Mouse (Mus musculus) spleen, adult 2 months (tissue): ENCODE data around the gene Dyrk1a. TPM values are rescaled to one million over a fixed set of nuclear protein-coding genes. Genes with fewer than 3 reads are reported as not detected.

Source experiments
- DNase-seq, 2 experiments: peaks; one replicate each; pipeline versions ENCODE4 v3.0.0 to v3.0.0-alpha.2; 2012 to 2021; ENCODE audit warnings: low spot score in 2 of 2, low read depth in 1 of 2
- H3K27ac ChIP-seq: fragments of 200-500 bp; 2 replicates; pipeline ENCODE4 v1.5.1; 2012; ENCODE audit warnings: low read length, inconsistent platforms; ENCODE audit not compliant: insufficient read depth
- H3K27me3 ChIP-seq: fragments of 200-500 bp; 2 replicates; pipeline ENCODE4 v1.6.1; 2012; ENCODE audit warnings: mild to moderate bottlenecking, moderate library complexity, low read length, inconsistent platforms; ENCODE audit not compliant: control insufficient read depth, insufficient read depth
- H3K36me3 ChIP-seq: fragments of 200-500 bp; 2 replicates; pipeline ENCODE4 v1.6.1; 2012; ENCODE audit warnings: mild to moderate bottlenecking, low read length, inconsistent platforms; ENCODE audit not compliant: control insufficient read depth, insufficient read depth
- H3K4me1 ChIP-seq: fragments of 200-500 bp; 2 replicates; pipeline ENCODE4 v1.6.1; 2011; ENCODE audit warnings: inconsistent platforms; ENCODE audit not compliant: control insufficient read depth, insufficient read depth, insufficient read length
- H3K4me3 ChIP-seq: fragments of 200-500 bp; 2 replicates; pipeline ENCODE4 v1.5.1; 2011; ENCODE audit warnings: mild to moderate bottlenecking, inconsistent platforms; ENCODE audit not compliant: insufficient read depth, insufficient read length; ENCODE audit errors: extremely low read depth
- CTCF ChIP-seq: fragments of 200-500 bp; IDR thresholded peaks from 2 replicates; pipeline ENCODE4 v1.5.1; 2011; ENCODE audit warnings: mild to moderate bottlenecking, inconsistent platforms; ENCODE audit not compliant: insufficient read depth, insufficient read length, insufficient replicate concordance; ENCODE audit errors: extremely low read depth
- POLR2A ChIP-seq: fragments of 200-500 bp; IDR thresholded peaks from 2 replicates; pipeline ENCODE4 v1.6.1; 2011; ENCODE audit warnings: low read depth, low read length, inconsistent platforms
- WGBS: fragments of 180-500 bp; shearing (Covaris S2); methylation state at CpG from one replicate; pipeline ENCODE4 v1.1.7; 2018; 5-methylcytosine and 5-hydroxymethylcytosine counted together
- polyA plus RNA-seq: library from polyadenylated mRNA; depleted of rRNA; stranded (reverse); fragments of >200 nt; gene quantifications from 2 replicates; pipeline ENCODE4 v1.2.3, GENCODE M21; 2012

The Dyrk1a gene
- polyA plus RNA-seq, 1 experiment: 24.7 TPM

- H3K4me1 ChIP-seq: peaks cover 19% of the 10 kb centered on the region
- H3K27me3 ChIP-seq: no peaks in the 10 kb centered on the region
- no peaks in the 10 kb centered on the region for H3K36me3 ChIP-seq
- peak overlapping the region; percentile 95 for H3K4me3 ChIP-seq
- H3K27ac ChIP-seq: peak overlapping the region; percentile 99
- TF ChIP-seq POLR2A (no peak), CTCF (no peak)
- peak in 1 of 2 experiments; percentile 53 for DNase-seq
- 5% methylated on average over 79 of the region's 88 CpGs for WGBS
Observed at GRCm38 (mm10) chr16:94570361-94571041, 691 bp downstream of the Dyrk1a start.

DNA sequence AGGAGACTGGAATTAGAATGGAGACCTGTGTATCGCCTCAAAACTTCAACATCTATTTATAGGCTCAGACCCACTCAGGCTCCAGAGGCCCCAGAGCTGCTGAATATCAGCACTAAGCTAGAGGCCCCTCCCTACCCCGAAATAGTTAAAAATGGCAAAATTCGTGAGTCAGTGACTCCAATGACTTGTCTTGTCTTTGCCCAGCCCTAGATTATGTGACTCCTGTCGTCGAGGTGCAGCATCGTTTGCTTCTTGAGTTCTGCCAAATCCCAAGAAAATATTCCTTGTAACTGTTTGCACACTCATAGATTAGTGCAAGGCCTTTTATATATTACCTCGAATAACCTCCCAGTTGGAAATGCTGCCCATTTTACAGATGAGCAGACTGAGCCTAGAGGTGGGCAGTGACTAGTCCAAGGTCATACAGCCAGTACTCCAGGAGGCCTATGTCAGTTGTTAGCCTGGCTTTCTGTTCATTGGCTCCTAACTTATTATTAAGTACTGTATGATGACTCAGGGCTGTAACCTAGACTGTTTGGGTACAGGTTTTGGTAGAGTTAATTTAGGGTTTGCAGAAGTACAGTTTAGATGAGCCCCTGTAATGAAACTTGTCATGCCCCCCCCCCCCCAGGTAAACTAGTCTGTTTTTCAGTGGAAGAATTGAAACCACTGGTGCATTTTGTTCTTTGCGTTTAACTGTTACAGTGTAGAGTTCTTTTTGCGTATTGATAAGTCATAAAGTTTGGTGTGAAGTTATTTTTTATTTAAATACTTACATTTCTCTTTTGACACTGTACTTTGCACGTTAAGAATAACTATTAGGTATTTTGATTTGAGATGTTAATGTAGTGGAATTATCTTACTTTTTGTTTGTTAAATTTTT is 1.5 kb downstream of the Dyrk1a start:
- Histone ChIP-seq H3K4me3 (peak overlapping the region; percentile 95), H3K27ac (peak overlapping the region; percentile 99), H3K36me3 (no peaks in the 10 kb centered on the region), H3K27me3 (no peaks in the 10 kb centered on the region), H3K4me1 (peaks cover 20% of the 10 kb centered on the region)
- 13% methylated on average over 10 of the region's 10 CpGs for WGBS
- no peak for DNase-seq
- no peak for TF ChIP-seq POLR2A
- no peak for TF ChIP-seq CTCF

DNA sequence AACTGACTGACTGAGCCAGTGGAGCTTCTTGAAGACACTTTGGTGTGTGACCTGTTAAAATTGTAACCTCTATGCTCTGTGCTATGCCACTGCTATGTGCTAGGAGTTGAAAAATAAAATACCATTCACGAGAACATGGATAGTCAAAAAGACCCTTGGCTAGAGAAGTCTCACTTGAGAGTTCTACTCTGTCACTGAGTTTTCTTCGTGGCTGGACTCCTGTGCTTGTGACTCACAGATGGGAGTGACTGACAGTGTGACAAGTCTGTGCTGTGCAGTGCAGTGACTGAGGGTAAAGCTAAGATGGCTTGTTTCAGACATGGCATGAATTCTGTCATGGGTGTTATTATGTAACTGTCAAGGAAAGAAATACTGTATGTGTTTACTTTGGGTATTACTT is 2.6 kb downstream of the Dyrk1a start:
- Histone ChIP-seq H3K27ac (peak overlapping the region; percentile 42; the same call in 1 of the 2 replicates), H3K27me3 (no peaks in the 10 kb centered on the region), H3K4me1 (peaks cover 23% of the 10 kb centered on the region), H3K36me3 (no peaks in the 10 kb centered on the region), H3K4me3 (no peak overlapping the region)
- no peak for DNase-seq
- 15% methylated on average over 2 of the region's 2 CpGs for WGBS
- TF ChIP-seq POLR2A (no peak), CTCF (no peak)

- WGBS: 64% methylated on average over 3 of the region's 3 CpGs
- Histone ChIP-seq H3K27me3 (no peaks in the 10 kb centered on the region), H3K4me1 (peaks cover 32% of the 10 kb centered on the region), H3K36me3 (no peaks in the 10 kb centered on the region), H3K27ac (no peak overlapping the region), H3K4me3 (no peak overlapping the region)
- TF ChIP-seq POLR2A (no peak), CTCF (no peak)
- no peak for DNase-seq
Observed at GRCm38 (mm10) chr16:94574025-94574717, 4.4 kb downstream of the Dyrk1a start.

- no peak overlapping the region for H3K4me3 ChIP-seq
Observed at GRCm38 (mm10) chr16:94574718-94575094, 4.9 kb downstream of the Dyrk1a start.

GRCm38 (mm10) chr16:94575757-94576156 is 5.9 kb downstream of the Dyrk1a start:
- Histone ChIP-seq H3K4me1 (peaks cover 40% of the 10 kb centered on the region), H3K4me3 (no peak overlapping the region), H3K27ac (no peak overlapping the region), H3K27me3 (no peaks in the 10 kb centered on the region), H3K36me3 (no peaks in the 10 kb centered on the region)
- 90% methylated on average over 5 of the region's 5 CpGs for WGBS
- TF ChIP-seq POLR2A (no peak), CTCF (no peak)
- DNase-seq: no peak

More at GRCm38 (mm10) chr16:94574718-94575094, 4.9 kb downstream of the Dyrk1a start:
- Histone ChIP-seq H3K27me3 (no peaks in the 10 kb centered on the region), H3K27ac (no peak overlapping the region), H3K4me1 (peaks cover 37% of the 10 kb centered on the region), H3K36me3 (no peaks in the 10 kb centered on the region)
- TF ChIP-seq POLR2A (no peak), CTCF (no peak)
- no peak for DNase-seq
